Mouse (Mus musculus): Measurements from ENCODE around the gene Ndufv3. TPM values are rescaled to one million over a fixed set of nuclear protein-coding genes. Genes with fewer than 3 reads are reported as not detected.
"Not testable (repeated sequence)": the region's sequence is repeated elsewhere in the genome, so short reads cannot be mapped to it uniquely, and the experiment has no call there.

Gene Ndufv3
- total RNA-seq, 2 experiments from 2014 or later = 222 to 229 TPM

GRCm38 (mm10) chr17:31540809-31541459 is 21.0 kb downstream of the Ndufv3 start:
- intact Hi-C loops (cut with DNase I) = no loop called here
- H3K27ac ChIP-seq = no peak overlapping the region
- H3K4me3 ChIP-seq = no peak overlapping the region
- TF ChIP-seq CTCF (IDR thresholded peaks at IDR 0.05) = no peak
- DNase-seq (ENCODE audit: extremely low spot score in 1 of 2, low spot score in 2 of 2) = no peak

DNA sequence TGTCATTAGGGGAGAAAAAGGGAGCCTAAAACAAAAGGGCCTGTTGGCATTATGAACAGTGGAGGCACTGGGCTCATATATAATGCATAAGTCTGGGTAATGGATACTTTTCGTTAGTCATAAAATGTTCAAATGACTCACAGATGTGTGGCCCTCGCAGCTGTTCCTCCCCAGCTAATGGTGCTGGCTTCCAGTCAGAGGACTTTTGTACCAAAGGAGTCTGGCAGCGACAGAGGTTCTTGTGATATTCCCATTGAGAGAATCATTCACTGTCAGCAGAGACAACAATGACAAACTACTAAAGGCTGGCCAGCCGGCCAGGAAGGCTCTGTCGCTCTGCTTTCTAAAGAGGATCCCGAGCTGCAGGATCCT is 21.5 kb downstream of the Ndufv3 start:
- intact Hi-C loops (cut with DNase I) = no loop called here
- no peak for TF ChIP-seq CTCF (IDR thresholded peaks at IDR 0.05)
- no peak for DNase-seq (ENCODE audit: extremely low spot score in 1 of 2, low spot score in 2 of 2)
- no peak overlapping the region for H3K4me3 ChIP-seq
- H3K27ac ChIP-seq = no peak overlapping the region

DNA sequence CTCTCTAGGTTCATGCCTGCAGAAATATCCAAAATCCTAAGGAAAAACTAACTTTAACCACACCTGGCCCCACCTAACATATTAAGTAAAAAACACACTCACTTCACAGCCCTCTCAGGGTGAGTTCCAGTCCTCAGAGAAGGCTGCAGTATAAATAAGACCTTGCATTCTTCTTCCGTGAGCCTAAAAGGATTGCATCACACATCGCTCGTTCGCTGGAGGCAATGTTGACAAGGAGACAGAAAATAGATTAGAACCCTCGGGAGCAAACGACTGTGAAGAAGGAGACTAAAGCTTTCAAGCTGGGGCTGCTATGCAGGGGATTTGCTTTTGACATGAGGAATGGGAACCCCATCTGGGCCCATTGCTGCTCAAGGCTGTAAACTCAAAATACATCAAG is 23.7 kb downstream of the Ndufv3 start:
- Histone ChIP-seq H3K27ac (no peak overlapping the region), H3K4me3 (no peak overlapping the region)
- intact Hi-C loops (cut with DNase I) = no loop called here
- no peak for TF ChIP-seq CTCF (IDR thresholded peaks at IDR 0.05)
- DNase-seq (ENCODE audit: extremely low spot score in 1 of 2, low spot score in 2 of 2) = no peak

DNA sequence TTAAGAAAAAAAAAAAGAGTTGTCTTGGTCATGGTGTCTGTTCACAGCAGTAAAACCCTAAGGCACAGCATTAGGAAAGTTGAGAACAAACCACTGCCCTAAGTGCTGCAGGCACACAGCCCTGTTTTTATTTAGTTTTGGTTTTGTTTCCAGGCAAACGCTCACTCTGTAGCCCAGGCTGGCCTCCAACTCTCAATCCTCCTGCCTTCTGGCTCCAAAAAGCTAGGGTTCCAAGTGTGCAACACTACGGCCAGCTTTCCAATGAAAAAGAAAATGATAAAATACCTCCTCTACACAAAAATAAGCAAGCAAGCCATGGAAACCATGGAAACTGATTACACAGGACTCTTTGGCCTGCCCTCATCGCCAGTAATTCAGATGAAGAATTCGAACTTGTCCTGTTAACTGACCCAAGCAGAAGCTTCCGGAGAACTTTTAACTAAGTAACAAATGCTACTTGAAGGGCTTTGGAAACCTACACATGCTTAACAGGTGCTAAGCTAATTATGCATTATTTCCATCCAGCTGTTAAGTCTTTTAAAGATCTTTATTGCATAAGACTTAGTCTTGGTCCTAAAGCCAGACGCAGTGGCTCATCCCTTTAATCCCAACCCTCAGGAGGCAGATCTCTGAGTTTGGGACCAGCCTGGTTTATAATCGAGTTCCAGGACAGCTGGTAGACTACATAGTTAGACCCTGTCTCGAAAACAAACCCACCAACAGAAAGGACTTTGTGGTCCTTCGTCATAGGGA is 26.7 kb downstream of the Ndufv3 start:
- no peak overlapping the region for H3K4me3 ChIP-seq
- no peak for DNase-seq (ENCODE audit: extremely low spot score in 1 of 2, low spot score in 2 of 2)
- TF ChIP-seq CTCF (IDR thresholded peaks at IDR 0.05) = no peak
- intact Hi-C loops (cut with DNase I) = no loop called here
- no peak overlapping the region for H3K27ac ChIP-seq

- Histone ChIP-seq H3K4me3 (no peak overlapping the region), H3K27ac (no peak overlapping the region)
- TF ChIP-seq CTCF (IDR thresholded peaks at IDR 0.05) = no peak
- intact Hi-C loops (cut with DNase I) = no loop called here
- DNase-seq (ENCODE audit: extremely low spot score in 1 of 2, low spot score in 2 of 2) = no peak
These were observed 28.1 kb downstream of the Ndufv3 start for GRCm38 (mm10) chr17:31547974-31548373.

- Histone ChIP-seq H3K27ac (no peak overlapping the region), H3K4me3 (no peak overlapping the region)
- intact Hi-C loops (cut with DNase I) = no loop called here
- no peak for TF ChIP-seq CTCF (IDR thresholded peaks at IDR 0.05)
- no peak for DNase-seq (ENCODE audit: extremely low spot score in 1 of 2, low spot score in 2 of 2)
These were observed 29.5 kb downstream of the Ndufv3 start for GRCm38 (mm10) chr17:31549389-31549788.

GRCm38 (mm10) chr17:31552601-31553000 is 32.7 kb downstream of the Ndufv3 start:
- H3K4me3 ChIP-seq; DNase-seq (ENCODE audit: extremely low spot score in 1 of 2, low spot score in 2 of 2); intact Hi-C loops (cut with DNase I); H3K27ac ChIP-seq: not testable (repeated sequence)

GRCm38 (mm10) chr17:31556253-31556652 is 36.3 kb downstream of the Ndufv3 start:
- DNase-seq (ENCODE audit: extremely low spot score in 1 of 2, low spot score in 2 of 2) = no peak
- H3K27ac ChIP-seq = no peak overlapping the region
- intact Hi-C loops (cut with DNase I) = no loop called here
- TF ChIP-seq CTCF (IDR thresholded peaks at IDR 0.05) = no peak
- no peak overlapping the region for H3K4me3 ChIP-seq

GRCm38 (mm10) chr17:31557124-31557880 is 37.4 kb downstream of the Ndufv3 start:
- TF ChIP-seq CTCF (IDR thresholded peaks at IDR 0.05) = no peak
- no peak overlapping the region for H3K27ac ChIP-seq
- DNase-seq (ENCODE audit: extremely low spot score in 1 of 2, low spot score in 2 of 2) = no peak
- intact Hi-C loops (cut with DNase I) = no loop called here
- no peak overlapping the region for H3K4me3 ChIP-seq

- no peak for DNase-seq (ENCODE audit: extremely low spot score in 1 of 2, low spot score in 2 of 2)
- no peak overlapping the region for H3K27ac ChIP-seq
- no peak overlapping the region for H3K4me3 ChIP-seq
- intact Hi-C loops (cut with DNase I) = no loop called here
- no peak for TF ChIP-seq CTCF (IDR thresholded peaks at IDR 0.05)
These were observed 38.1 kb downstream of the Ndufv3 start for GRCm38 (mm10) chr17:31557947-31558542.

GRCm38 (mm10) chr17:31559021-31559789 is 39.3 kb downstream of the Ndufv3 start:
- intact Hi-C loops (cut with DNase I) = no loop called here
- no peak for DNase-seq (ENCODE audit: extremely low spot score in 1 of 2, low spot score in 2 of 2)
- TF ChIP-seq CTCF (IDR thresholded peaks at IDR 0.05) = no peak
- Histone ChIP-seq H3K27ac (no peak overlapping the region), H3K4me3 (no peak overlapping the region)

All from left cerebral cortex, adult 2 months (tissue).